Mouse (Mus musculus): ENCODE measurements around the gene Dleu7. TPM values are rescaled to one million over a fixed set of nuclear protein-coding genes. Genes with fewer than 3 reads are reported as not detected.
A peak's percentile ranks its signal among the peaks of the same experiment; 100 is the strongest.

Gene Dleu7
- total and polyA plus RNA-seq, 3 experiments, result not detected

GRCm38 (mm10) chr14:62245557-62245956 lies 47.3 kb downstream of the Dleu7 start:
- Histone ChIP-seq H3K9me3 (replicated peaks; ENCODE audit: insufficient read depth, low read length) (no peaks in the 10 kb centered on the region), H3K4me3 (ENCODE audit: control insufficient read depth in 1 of 2, insufficient read depth in 1 of 2, low read depth in 2 of 2, low read length in 2 of 2) (0 out of 4 replicates have a peak overlapping the region, but pooled peaks of 1 of the 2 experiments have one; percentile 15), H3K36me3 (ENCODE audit: control insufficient read depth in 1 of 2, insufficient read depth in 2 of 2, low read length in 2 of 2) (no peaks in the 10 kb centered on the region; a peak in 1 of 4 replicates), H3K79me2 (ENCODE audit: control insufficient read depth, insufficient read depth, low read length, poor library complexity) (no peaks in the 10 kb centered on the region), H3K27ac (ENCODE audit: control insufficient read depth, low read depth, low read length) (no peak overlapping the region), H3K27me3 (ENCODE audit: control insufficient read depth in 1 of 2, insufficient read depth in 2 of 2, low read length in 2 of 2) (no peaks in the 10 kb centered on the region; a peak in 1 of 4 replicates), H3K9ac (ENCODE audit: control insufficient read depth, low read depth, low read length, poor library complexity, severe bottlenecking) (no peak overlapping the region), H3K4me1 (ENCODE audit: control insufficient read depth in 1 of 2, insufficient read depth in 2 of 2, low read length in 2 of 2) (peaks cover 0 to 4% of the 10 kb centered on the region in 2 experiments; a peak in 1 of 4 replicates)
- TF ChIP-seq E2F4 (IDR thresholded peaks at IDR 0.05; ENCODE audit: borderline replicate concordance, low read depth, low read length), result no peak
- no peak for TF ChIP-seq POLR2A (IDR thresholded peaks at IDR 0.05; ENCODE audit: control insufficient read depth in 1 of 2, insufficient read depth in 1 of 2, low read depth in 1 of 2, low read length in 2 of 2, poor library complexity in 1 of 2)
- TF ChIP-seq MAX (IDR thresholded peaks at IDR 0.05; ENCODE audit: low read length), result no peak
- TF ChIP-seq MEF2A (IDR thresholded peaks at IDR 0.05; ENCODE audit: extremely low read depth, insufficient replicate concordance, low read depth, low read length, poor library complexity, severe bottlenecking), result no peak
- no peak for TF ChIP-seq EP300 (IDR thresholded peaks at IDR 0.05; ENCODE audit: low read depth in 1 of 2, low read length in 2 of 2)
- TF ChIP-seq TCF12 (IDR thresholded peaks at IDR 0.05; ENCODE audit: low read depth, low read length), result no peak
- no peak for TF ChIP-seq CTCF (IDR thresholded peaks at IDR 0.05 in 2 of 3, conservative IDR thresholded peaks at IDR 0.05 in 1 of 3; ENCODE audit: control insufficient read depth in 1 of 3, insufficient read depth in 1 of 3, low read depth in 2 of 3, low read length in 3 of 3, poor library complexity in 1 of 3, severe bottlenecking in 1 of 3)
- TF ChIP-seq ELF1 (IDR thresholded peaks at IDR 0.05; ENCODE audit: low read depth, low read length), result no peak
- TF ChIP-seq NRF1 (IDR thresholded peaks at IDR 0.05; ENCODE audit: insufficient read depth, low read depth, low read length, poor library complexity, severe bottlenecking), result no peak
- TF ChIP-seq RAD21 (IDR thresholded peaks at IDR 0.05; ENCODE audit: low read depth, low read length), result no peak
- TF ChIP-seq ZNF384 (IDR thresholded peaks at IDR 0.05; ENCODE audit: low read depth, low read length), result no peak
- no peak for TF ChIP-seq ZC3H11A (IDR thresholded peaks at IDR 0.05; ENCODE audit: low read depth, low read length)
- no peak for TF ChIP-seq MAZ (IDR thresholded peaks at IDR 0.05; ENCODE audit: low read depth, low read length)
- TF ChIP-seq TAL1 (IDR thresholded peaks at IDR 0.05; ENCODE audit: low read length), result no peak
- TF ChIP-seq GABPA (IDR thresholded peaks at IDR 0.05; ENCODE audit: low read depth, low read length), result no peak
- TF ChIP-seq SMC3 (IDR thresholded peaks at IDR 0.05; ENCODE audit: low read depth, low read length), result no peak
- no peak for TF ChIP-seq BHLHE40 (IDR thresholded peaks at IDR 0.05; ENCODE audit: borderline replicate concordance, low read depth, low read length)
- DNase-seq (ENCODE audit: low read depth, low spot score), result peak; percentile 37

GRCm38 (mm10) chr14:62243530-62243929 lies 49.3 kb downstream of the Dleu7 start:
- H3K36me3 ChIP-seq (ENCODE audit: control insufficient read depth in 1 of 2, insufficient read depth in 2 of 2, low read length in 2 of 2), result no peaks in the 10 kb centered on the region; a peak in 1 of 4 replicates
- no peak overlapping the region for H3K27ac ChIP-seq (ENCODE audit: control insufficient read depth, low read depth, low read length)
- no peak overlapping the region for H3K4me3 ChIP-seq (ENCODE audit: control insufficient read depth in 1 of 2, insufficient read depth in 1 of 2, low read depth in 2 of 2, low read length in 2 of 2)
- no peak overlapping the region for H3K9ac ChIP-seq (ENCODE audit: control insufficient read depth, low read depth, low read length, poor library complexity, severe bottlenecking)
- no peaks in the 10 kb centered on the region; a peak in 1 of 4 replicates for H3K27me3 ChIP-seq (ENCODE audit: control insufficient read depth in 1 of 2, insufficient read depth in 2 of 2, low read length in 2 of 2)
- H3K9me3 ChIP-seq (replicated peaks; ENCODE audit: insufficient read depth, low read length), result no peaks in the 10 kb centered on the region
- H3K79me2 ChIP-seq (ENCODE audit: control insufficient read depth, insufficient read depth, low read length, poor library complexity), result no peaks in the 10 kb centered on the region
- H3K4me1 ChIP-seq (ENCODE audit: control insufficient read depth in 1 of 2, insufficient read depth in 2 of 2, low read length in 2 of 2), result peaks cover 0 to 4% of the 10 kb centered on the region in 2 experiments; a peak in 1 of 4 replicates
- no peak for TF ChIP-seq BHLHE40 (IDR thresholded peaks at IDR 0.05; ENCODE audit: borderline replicate concordance, low read depth, low read length)
- no peak for TF ChIP-seq MAX (IDR thresholded peaks at IDR 0.05; ENCODE audit: low read length)
- TF ChIP-seq ELF1 (IDR thresholded peaks at IDR 0.05; ENCODE audit: low read depth, low read length), result no peak
- no peak for TF ChIP-seq MAZ (IDR thresholded peaks at IDR 0.05; ENCODE audit: low read depth, low read length)
- no peak for TF ChIP-seq ZKSCAN1 (IDR thresholded peaks at IDR 0.05; ENCODE audit: low read depth, low read length)
- TF ChIP-seq NELFE (IDR thresholded peaks at IDR 0.05; ENCODE audit: low read depth, low read length), result no peak
- TF ChIP-seq RCOR1 (IDR thresholded peaks at IDR 0.05; ENCODE audit: low read depth, low read length), result no peak
- TF ChIP-seq UBTF (IDR thresholded peaks at IDR 0.05; ENCODE audit: borderline replicate concordance, insufficient read depth, low read depth, low read length), result no peak
- no peak for TF ChIP-seq ZC3H11A (IDR thresholded peaks at IDR 0.05; ENCODE audit: low read depth, low read length)
- TF ChIP-seq JUND (IDR thresholded peaks at IDR 0.05; ENCODE audit: low read depth, low read length), result no peak
- DNase-seq (ENCODE audit: low read depth, low spot score), result no peak

All from MEL (cell line).